Mouse (Mus musculus) small intestine, adult 2 months (tissue): ENCODE measurements at regions not wholly inside any gene's neighbourhood (a gene's known extent, or its start where the extent isn't known, plus 50 kb on each side); places are given as distances from the start of the nearest gene placed in this dataset.

ENCODE experiments used
- CTCF ChIP-seq: fragments of 200-500 bp; IDR thresholded peaks from 2 replicates; pipeline ENCODE4 v1.5.1; 2012; ENCODE audit warnings: low read depth, mild to moderate bottlenecking, control low read depth, inconsistent platforms, low read length, moderate library complexity, mixed read lengths; ENCODE audit not compliant: insufficient replicate concordance, insufficient read length; ENCODE audit errors: extremely low read depth
- POLR2A ChIP-seq: fragments of 200-500 bp; IDR thresholded peaks from 2 replicates; pipeline ENCODE4 v1.6.1; 2012; ENCODE audit warnings: low read depth, mild to moderate bottlenecking, control low read depth, inconsistent platforms, low read length, moderate library complexity

- TF ChIP-seq CTCF (no peak), POLR2A (no peak)
Observed at GRCm38 (mm10) chr19:37809666-37810065, 112.1 kb downstream of the Cyp26a1 start.
